Mouse (Mus musculus) fat pad, adult 2 months (tissue): ENCODE data around the gene Il5.
"Not testable (repeated sequence)": the region's sequence is repeated elsewhere in the genome, so short reads cannot be mapped to it uniquely, and the experiment has no call there.

Source experiments
- DNase-seq: peaks from one replicate; pipeline ENCODE4 v3.0.0-alpha.2; 2011; ENCODE audit warnings: low read depth, low spot score; ENCODE audit errors: extremely low read depth

Il5 gene

DNA sequence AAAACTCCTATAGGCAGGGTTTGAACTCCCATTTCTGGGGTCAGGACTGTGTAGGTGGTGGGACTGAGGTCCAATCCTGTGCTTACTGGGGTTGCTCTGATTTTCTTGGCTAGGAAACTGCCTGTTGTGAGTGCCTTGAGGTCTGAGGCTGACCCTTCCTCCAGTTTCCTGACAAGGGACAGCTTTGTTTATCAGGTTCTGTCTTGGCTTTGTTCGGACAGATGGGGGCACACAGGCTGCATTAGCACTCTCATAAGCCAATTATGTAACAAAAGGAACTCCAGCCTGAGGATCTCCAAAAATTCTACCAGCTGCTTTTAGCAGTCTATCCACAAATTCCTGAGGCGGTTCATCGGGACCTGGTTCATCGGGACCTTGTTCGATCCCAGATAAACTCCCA lies 21.8 kb downstream of the Il5 start:
- DNase-seq = no peak

GRCm38 (mm10) chr11:53745260-53745659 lies 24.7 kb downstream of the Il5 start:
- no peak for DNase-seq

DNA sequence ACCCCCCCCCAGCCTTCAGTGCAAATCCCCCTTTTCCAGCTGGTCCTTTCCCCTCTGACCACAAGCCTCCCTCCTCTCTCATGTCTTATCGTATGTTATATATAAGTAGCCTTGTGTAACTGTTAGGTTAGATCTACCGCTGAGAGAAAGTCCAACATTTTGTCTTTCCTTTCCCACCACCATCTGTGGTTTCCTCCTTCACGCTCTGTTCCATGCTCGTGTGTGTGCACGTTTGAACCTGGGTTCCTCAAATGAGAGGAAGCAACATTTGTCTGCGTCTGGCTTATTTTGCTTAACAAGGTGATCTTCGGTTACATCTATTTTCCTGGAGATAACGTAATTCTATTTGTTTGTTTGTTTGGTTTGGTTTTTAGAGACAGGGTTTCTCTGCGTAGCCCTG lies 27.4 kb downstream of the Il5 start:
- no peak for DNase-seq

GRCm38 (mm10) chr11:53748614-53749013 lies 28.0 kb downstream of the Il5 start:
- no peak for DNase-seq

GRCm38 (mm10) chr11:53749306-53749705 lies 28.7 kb downstream of the Il5 start:
- DNase-seq = no peak

DNA sequence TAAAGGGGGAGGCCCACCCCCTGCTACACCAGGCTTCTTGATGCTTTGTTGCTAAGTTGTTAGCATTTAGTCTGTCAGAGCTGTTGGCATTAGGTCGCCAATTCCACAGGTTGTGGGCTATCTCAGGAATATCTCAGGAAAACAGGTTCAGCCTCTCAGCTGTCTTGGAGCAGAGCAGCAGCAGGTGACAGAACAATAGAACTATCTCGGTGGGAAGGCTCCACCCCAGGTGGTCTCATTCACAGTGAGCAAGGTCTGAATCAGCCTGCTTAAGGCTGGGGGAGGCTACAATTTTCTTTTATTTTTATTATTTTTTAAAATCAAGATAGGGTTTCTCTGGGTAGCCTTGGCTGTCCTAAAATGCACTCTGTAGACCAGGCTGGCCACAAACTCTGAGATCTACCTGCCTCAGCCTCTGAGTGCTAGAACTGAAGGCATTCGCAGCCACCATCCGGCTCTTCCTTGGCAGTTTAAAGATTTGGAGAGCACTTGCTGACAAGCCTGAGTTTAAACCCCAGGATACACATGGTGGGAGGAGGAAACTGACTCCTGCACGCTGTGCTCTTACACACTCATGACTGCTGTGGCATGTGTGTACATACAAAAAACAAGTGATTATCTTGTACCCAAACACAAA lies 29.2 kb downstream of the Il5 start:
- no peak for DNase-seq

DNA sequence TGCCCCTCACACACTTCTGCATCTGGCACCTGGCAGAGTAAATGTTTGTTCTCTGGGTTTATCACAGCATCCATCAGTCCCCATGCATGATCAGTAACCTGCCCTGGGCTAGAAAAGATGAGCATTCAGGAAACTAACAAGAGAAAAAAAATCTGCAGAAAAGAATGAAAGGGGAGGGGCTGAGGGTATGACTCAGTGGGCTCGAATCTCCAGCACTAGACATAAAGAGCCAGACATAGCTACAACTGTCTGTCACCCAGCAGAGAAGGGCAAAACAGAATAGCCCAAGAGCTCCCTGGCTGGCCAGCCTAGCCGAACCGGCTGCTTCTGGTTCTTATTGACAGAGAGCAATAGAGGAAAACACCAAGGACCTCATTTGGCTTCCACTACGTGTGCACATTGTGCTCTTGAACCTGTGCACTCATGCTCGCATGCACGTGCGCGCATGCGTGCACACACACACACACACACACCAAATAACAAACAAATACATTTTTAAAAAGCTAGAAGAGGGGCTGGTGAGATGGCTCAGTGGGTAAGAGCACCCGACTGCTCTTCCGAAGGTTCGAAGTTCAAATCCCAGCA lies 34.5 kb downstream of the Il5 start:
- DNase-seq = no peak

- no peak for DNase-seq
These were observed 37.0 kb downstream of the Il5 start for GRCm38 (mm10) chr11:53757612-53758011.

GRCm38 (mm10) chr11:53758033-53758432 lies 37.4 kb downstream of the Il5 start:
- DNase-seq = not testable (repeated sequence)

GRCm38 (mm10) chr11:53758791-53759351 lies 38.3 kb downstream of the Il5 start:
- DNase-seq = no peak

- no peak for DNase-seq
These were observed 39.2 kb downstream of the Il5 start for GRCm38 (mm10) chr11:53759545-53760406.

DNA sequence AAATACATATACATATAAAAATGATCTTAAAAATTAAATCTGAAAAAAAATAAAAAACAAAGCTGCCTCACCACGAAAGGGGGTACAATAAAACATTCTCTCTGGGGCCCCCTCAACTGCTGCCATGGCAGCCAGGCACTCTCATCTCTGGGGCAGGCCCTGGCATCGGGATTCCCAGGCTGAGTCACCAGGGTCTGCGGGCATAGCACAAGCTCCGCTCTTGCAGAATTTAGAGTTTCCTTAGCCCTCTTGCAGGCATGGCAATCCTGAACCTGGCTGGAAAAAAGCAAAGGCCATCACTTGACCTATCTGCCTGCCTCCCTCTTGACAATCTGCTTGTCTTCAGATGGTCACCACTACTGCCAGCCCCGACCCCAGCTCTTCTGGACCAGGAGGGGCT lies 40.7 kb downstream of the Il5 start:
- no peak for DNase-seq

GRCm38 (mm10) chr11:53761822-53762221 lies 41.2 kb downstream of the Il5 start:
- no peak for DNase-seq

DNA sequence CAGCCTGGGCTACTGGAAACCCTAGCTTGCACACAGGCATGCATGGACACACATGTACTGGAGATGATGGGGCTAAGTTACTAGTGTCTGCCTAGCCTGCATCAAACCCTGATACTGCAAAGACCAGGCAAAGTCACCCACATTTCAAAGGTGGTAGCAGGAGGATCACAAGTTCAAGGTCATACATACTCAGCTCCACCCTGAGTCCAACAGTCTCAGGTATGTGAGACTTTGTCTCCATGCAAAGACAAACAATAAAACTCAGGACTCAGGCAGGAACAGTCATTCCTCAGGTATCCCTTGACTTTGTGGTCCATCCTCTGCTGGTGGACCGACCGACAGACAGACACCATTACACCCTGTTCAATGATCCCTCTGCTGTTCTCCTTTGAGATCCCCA lies 41.8 kb downstream of the Il5 start:
- DNase-seq = no peak

DNA sequence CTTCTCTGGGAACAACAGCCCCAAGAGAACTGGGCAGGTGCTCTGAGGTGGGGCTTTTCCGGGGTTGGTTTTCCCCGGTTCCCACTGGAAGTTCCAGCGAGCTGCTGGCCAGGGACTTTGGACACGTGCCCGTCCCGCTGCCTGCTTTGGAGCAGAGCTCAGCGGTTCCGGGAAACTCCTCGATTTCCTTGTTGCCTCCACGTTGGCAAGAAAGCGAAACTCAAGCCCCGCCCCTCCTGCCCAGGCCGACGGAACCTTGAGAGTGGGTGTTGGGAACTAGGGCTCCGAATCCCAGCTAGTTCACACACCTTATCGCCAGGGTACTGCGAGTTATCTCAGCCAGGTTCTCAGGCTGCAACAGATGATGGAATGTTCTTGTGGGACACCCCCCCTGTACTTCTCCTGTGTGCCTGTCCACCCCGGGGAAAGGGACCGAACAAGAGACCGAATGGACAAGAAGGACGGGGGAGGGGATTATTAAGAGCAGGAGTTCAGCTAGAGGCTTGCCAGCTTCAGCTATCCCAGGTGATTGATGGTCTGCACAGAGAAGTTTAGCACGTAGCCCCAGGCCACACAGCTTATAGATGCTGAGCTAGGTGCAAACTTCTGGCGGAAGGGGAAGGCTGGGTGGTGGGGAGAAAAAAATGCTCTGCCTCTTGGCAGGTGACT lies 42.4 kb downstream of the Il5 start:
- no peak for DNase-seq

DNA sequence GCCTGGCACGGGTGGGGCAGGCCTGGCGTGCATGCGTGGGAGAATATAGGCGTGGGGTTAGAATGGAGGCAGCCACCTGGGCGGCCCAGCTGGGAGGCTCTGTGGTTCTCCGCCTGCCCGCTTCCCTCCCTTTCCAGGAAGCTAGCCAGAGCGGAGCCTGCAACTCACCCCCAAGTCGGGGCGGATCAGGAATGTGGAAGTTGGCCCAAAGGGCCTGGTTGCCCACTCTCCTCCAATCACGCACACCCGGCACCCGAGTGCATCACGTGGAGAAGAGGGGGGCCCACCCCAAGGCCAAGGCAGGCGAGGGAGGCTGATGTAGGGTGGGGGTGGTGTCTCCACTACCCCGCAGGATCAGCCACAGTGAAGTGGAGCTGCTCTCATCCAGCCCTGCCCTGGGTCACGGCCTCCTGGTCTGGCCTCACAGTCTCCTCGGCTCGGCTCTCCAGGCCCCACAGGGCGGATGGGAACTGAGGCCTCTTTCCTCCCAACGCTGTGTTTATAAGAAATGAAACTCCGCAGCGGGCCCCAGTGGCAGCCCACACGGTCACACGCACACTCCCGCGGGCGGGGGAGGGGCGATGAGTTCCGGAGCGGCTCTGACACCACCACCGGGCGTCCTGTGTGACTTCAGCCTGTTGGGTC lies 43.0 kb downstream of the Il5 start:
- no peak for DNase-seq

- DNase-seq = no peak
These were observed 44.0 kb downstream of the Il5 start for GRCm38 (mm10) chr11:53764581-53764980.

- DNase-seq = no peak
These were observed 48.0 kb downstream of the Il5 start for GRCm38 (mm10) chr11:53768422-53769184.

DNA sequence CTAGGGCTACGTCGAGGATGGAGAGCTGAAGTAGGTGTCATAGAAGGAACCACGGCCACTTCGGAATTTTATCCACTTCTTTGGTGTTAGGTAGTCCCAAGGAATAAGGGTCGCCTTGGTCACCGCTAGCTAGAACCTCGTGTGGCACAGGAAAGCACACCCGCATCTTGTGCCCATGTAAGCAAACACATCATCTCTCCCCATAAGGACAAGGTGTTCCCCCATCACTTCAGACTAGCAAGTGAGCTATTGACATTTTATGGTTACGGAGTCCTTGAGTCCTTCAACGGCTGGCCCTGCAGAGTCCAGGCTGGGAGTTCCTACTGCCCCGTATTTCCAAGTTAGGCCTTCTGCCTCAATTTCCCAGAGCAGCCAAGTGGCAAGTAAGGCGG lies 48.6 kb downstream of the Il5 start:
- no peak for DNase-seq

GRCm38 (mm10) chr11:53769760-53770124 lies 49.1 kb downstream of the Il5 start, which contains the start of gene Irf1:
Irf1 (plus strand) TSS chr11:53770014.
- no peak for DNase-seq
